Mouse (Mus musculus): ENCODE data around the gene Gm3250. TPM values are rescaled to one million over a fixed set of nuclear protein-coding genes. Genes with fewer than 3 reads are reported as not detected.
"Not testable (repeated sequence)": the region's sequence is repeated elsewhere in the genome, so short reads cannot be mapped to it uniquely, and the experiment has no call there.

Gene Gm3250
- total and polyA plus RNA-seq, 3 experiments, result not detected

DNA sequence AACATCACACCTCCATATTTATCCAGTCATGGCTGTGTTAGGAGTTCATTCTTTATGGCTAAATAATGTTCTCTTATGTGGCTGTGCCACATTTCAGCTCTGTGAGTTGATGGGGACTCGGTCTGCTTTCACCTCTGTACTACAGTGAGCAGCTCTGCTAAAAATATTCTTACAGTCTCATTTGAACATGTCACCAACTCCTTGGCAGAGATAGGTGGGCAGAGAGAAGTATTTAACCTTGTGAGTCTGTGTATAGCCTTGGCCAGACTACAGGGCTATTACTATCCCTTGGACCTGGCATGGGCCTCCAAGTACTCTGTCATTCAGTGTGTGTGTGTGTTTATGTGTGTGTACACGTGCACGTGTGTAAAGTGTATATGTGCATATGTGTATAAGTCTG lies 10.2 kb downstream of the Gm3250 start:
- H3K4me3 ChIP-seq (ENCODE audit: low read depth, low read length); H3K4me1 ChIP-seq (ENCODE audit: insufficient read depth, low read depth, low read length); H3K9me3 ChIP-seq (replicated peaks); ATAC-seq (ENCODE audit: extremely low read depth, insufficient number of reproducible peaks, low FRiP score, poor library complexity, severe bottlenecking); H3K27me3 ChIP-seq (ENCODE audit: insufficient read depth, low read length); DNase-seq (ENCODE audit: low spot score); H3K36me3 ChIP-seq (replicated peaks): not testable (repeated sequence)

DNA sequence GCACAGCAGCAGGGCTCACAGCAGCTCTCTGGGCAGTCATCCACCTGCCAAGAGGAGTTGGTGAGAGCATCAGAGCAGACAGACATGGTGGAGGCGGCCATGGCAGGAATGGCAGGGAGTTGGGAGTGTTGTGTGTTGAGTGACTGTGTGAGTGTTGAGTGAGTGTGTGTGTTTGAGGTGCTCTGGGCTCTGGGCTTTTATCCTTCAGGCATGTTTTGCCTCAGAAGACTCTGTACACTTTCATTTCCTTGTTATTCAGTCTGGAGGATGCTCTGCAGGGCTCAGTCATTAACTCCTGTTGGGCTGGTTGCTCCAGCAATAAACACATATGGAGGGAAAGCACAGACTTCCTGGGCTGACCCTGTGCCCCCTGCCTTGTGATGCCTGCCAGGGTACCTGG lies 11.1 kb downstream of the Gm3250 start, which contains the start of gene Gm3238:
TSS of gene Gm3238 (minus strand) at position 101 of the 400 bp plus-strand sequence.
- DNase-seq (ENCODE audit: low spot score); H3K4me3 ChIP-seq (ENCODE audit: low read depth, low read length); H3K4me1 ChIP-seq (ENCODE audit: insufficient read depth, low read depth, low read length); H3K27me3 ChIP-seq (ENCODE audit: insufficient read depth, low read length); H3K36me3 ChIP-seq (replicated peaks); H3K9me3 ChIP-seq (replicated peaks); ATAC-seq (ENCODE audit: extremely low read depth, insufficient number of reproducible peaks, low FRiP score, poor library complexity, severe bottlenecking): not testable (repeated sequence)

DNA sequence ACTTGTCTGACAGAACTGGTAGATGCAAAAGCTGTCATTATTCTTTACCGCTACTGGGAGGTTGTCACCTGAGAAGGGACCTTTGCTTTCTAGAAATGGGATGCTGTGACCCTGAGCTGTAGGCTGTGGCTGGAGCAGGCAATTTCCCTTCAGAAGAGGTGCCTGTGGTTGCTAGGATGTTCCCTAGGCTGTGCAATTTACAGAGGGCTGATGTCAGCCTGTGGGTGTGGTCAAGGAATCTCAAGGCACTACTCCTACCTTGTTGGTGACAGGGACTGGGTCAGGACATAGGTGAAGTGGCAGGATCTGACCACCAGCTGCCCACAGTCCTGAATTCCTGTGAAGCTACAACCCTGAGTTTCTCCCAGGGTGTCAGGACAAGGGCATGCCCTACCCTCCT lies 12.6 kb downstream of the Gm3250 start:
- ATAC-seq (ENCODE audit: extremely low read depth, insufficient number of reproducible peaks, low FRiP score, poor library complexity, severe bottlenecking) (no peak), DNase-seq (ENCODE audit: low spot score) (no peak)
- H3K27me3 ChIP-seq (ENCODE audit: insufficient read depth, low read length), result peaks cover 6% of the 10 kb centered on the region; the same call in 1 of the 2 replicates
- no peak for TF ChIP-seq GATA1 (IDR thresholded peaks at IDR 0.05; ENCODE audit: borderline replicate concordance, low read length)
- no peak for TF ChIP-seq CTCF (IDR thresholded peaks at IDR 0.05; ENCODE audit: low read depth, low read length)
- TF ChIP-seq TAL1 (conservative IDR thresholded peaks at IDR 0.05; ENCODE audit: low read depth, low read length), result no peak
- TF ChIP-seq POLR2AphosphoS5 (IDR thresholded peaks at IDR 0.05; ENCODE audit: insufficient replicate concordance, low read depth, low read length), result no peak
- no peak for TF ChIP-seq GATA2 (IDR thresholded peaks at IDR 0.05; ENCODE audit: borderline replicate concordance, low read depth, low read length)
- H3K36me3 ChIP-seq (replicated peaks), result no peaks in the 10 kb centered on the region
- H3K9me3 ChIP-seq (replicated peaks), result no peaks in the 10 kb centered on the region
- H3K4me1 ChIP-seq (ENCODE audit: insufficient read depth, low read depth, low read length), result no peaks in the 10 kb centered on the region
- no peak overlapping the region for H3K4me3 ChIP-seq (ENCODE audit: low read depth, low read length)

DNA sequence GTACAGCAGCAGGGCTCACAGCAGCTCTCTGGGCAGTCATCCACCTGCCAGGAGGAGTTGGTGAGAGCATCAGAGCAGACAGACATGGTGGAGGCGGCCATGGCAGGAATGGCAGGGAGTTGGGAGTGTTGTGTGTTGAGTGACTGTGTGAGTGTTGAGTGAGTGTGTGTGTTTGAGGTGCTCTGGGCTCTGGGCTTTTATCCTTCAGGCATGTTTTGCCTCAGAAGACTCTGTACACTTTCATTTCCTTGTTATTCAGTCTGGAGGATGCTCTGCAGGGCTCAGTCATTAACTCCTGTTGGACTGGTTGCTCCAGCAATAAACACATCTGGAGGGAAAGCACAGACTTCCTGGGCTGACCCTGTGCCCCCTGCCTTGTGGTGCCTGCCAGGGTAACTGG lies 22.8 kb downstream of the Gm3250 start, which contains the start of gene Gm3233:
TSS of gene Gm3233 (minus strand) at position 101 of the 400 bp plus-strand sequence.
- not testable (repeated sequence) for ATAC-seq (ENCODE audit: extremely low read depth, insufficient number of reproducible peaks, low FRiP score, poor library complexity, severe bottlenecking); H3K4me1 ChIP-seq (ENCODE audit: insufficient read depth, low read depth, low read length); H3K36me3 ChIP-seq (replicated peaks); H3K27me3 ChIP-seq (ENCODE audit: insufficient read depth, low read length); H3K4me3 ChIP-seq (ENCODE audit: low read depth, low read length); DNase-seq (ENCODE audit: low spot score); H3K9me3 ChIP-seq (replicated peaks)

DNA sequence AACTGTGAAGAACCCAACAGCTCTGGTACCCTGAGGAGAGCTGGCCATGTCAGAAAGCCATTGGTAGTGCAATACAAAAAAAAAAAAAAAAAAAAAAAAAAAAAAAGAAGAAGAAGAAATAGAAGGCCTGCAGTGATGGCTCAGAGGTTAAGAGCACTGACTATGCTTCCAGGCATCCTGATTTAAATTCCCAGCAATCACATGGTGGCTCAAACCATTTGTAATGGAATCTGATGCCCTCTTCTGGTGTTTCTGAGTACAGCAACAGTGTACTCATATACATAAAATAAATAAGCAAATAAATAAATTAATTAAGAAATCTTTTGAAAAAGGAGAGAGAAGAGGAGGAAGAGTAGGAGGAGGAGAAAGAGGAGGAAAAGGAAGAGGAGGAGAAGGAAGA lies 28.9 kb downstream of the Gm3250 start:
- H3K27me3 ChIP-seq (ENCODE audit: insufficient read depth, low read length), result peaks cover 7% of the 10 kb centered on the region; the same call in 1 of the 2 replicates
- ATAC-seq (ENCODE audit: extremely low read depth, insufficient number of reproducible peaks, low FRiP score, poor library complexity, severe bottlenecking) (no peak), DNase-seq (ENCODE audit: low spot score) (no peak)
- H3K36me3 ChIP-seq (replicated peaks), result no peaks in the 10 kb centered on the region
- H3K4me1 ChIP-seq (ENCODE audit: insufficient read depth, low read depth, low read length), result no peaks in the 10 kb centered on the region
- no peak for TF ChIP-seq TAL1 (conservative IDR thresholded peaks at IDR 0.05; ENCODE audit: low read depth, low read length)
- TF ChIP-seq POLR2AphosphoS5 (IDR thresholded peaks at IDR 0.05; ENCODE audit: insufficient replicate concordance, low read depth, low read length), result no peak
- TF ChIP-seq CTCF (IDR thresholded peaks at IDR 0.05; ENCODE audit: low read depth, low read length), result no peak
- TF ChIP-seq GATA1 (IDR thresholded peaks at IDR 0.05; ENCODE audit: borderline replicate concordance, low read length), result no peak
- TF ChIP-seq GATA2 (IDR thresholded peaks at IDR 0.05; ENCODE audit: borderline replicate concordance, low read depth, low read length), result no peak
- no peak overlapping the region for H3K4me3 ChIP-seq (ENCODE audit: low read depth, low read length)
- H3K9me3 ChIP-seq (replicated peaks), result no peaks in the 10 kb centered on the region

DNA sequence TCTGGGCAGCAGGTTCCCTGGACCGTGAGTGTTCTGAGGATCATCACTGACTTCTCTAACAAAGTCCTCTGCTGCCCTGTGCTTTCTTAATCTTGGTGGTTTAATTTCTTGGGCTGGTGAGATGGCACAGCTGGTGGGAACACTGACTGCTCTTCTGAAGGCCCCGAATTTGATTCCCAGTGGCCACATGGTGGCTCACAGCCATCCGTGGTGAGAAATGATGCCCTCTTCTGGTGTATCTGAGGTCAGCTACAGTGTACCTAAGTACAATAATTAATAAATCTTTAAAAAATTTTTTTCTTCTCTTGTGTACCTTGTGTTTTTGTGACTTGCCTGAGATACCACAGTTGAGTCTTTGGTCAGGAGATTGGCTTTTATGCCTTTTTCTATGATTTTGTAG lies 30.0 kb downstream of the Gm3250 start:
- not testable (repeated sequence) for DNase-seq (ENCODE audit: low spot score); H3K9me3 ChIP-seq (replicated peaks); H3K4me1 ChIP-seq (ENCODE audit: insufficient read depth, low read depth, low read length); H3K4me3 ChIP-seq (ENCODE audit: low read depth, low read length); ATAC-seq (ENCODE audit: extremely low read depth, insufficient number of reproducible peaks, low FRiP score, poor library complexity, severe bottlenecking); H3K36me3 ChIP-seq (replicated peaks); H3K27me3 ChIP-seq (ENCODE audit: insufficient read depth, low read length)

DNA sequence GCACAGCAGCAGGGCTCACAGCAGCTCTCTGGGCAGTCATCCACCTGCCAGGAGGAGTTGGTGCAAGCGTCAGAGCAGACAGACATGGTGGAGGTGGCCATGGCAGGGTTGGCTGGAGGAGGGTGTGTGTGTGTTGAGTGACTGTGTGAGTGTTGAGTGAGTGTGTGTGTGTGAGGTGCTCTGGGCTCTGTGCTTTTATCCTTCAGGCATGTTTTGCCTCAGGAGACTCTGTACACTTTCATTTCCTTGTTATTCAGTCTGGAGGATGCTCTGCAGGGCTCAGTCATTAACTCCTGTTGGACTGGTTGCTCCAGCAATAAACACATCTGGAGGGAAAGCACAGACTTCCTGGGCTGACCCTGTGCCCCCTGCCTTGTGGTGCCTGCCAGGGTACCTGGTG lies 31.1 kb downstream of the Gm3250 start, which contains the start of gene Gm9736:
TSS of gene Gm9736 (minus strand) at position 101 of the 400 bp plus-strand sequence.
- not testable (repeated sequence) for H3K4me1 ChIP-seq (ENCODE audit: insufficient read depth, low read depth, low read length); H3K27me3 ChIP-seq (ENCODE audit: insufficient read depth, low read length); H3K36me3 ChIP-seq (replicated peaks); DNase-seq (ENCODE audit: low spot score); H3K9me3 ChIP-seq (replicated peaks); ATAC-seq (ENCODE audit: extremely low read depth, insufficient number of reproducible peaks, low FRiP score, poor library complexity, severe bottlenecking); H3K4me3 ChIP-seq (ENCODE audit: low read depth, low read length)

DNA sequence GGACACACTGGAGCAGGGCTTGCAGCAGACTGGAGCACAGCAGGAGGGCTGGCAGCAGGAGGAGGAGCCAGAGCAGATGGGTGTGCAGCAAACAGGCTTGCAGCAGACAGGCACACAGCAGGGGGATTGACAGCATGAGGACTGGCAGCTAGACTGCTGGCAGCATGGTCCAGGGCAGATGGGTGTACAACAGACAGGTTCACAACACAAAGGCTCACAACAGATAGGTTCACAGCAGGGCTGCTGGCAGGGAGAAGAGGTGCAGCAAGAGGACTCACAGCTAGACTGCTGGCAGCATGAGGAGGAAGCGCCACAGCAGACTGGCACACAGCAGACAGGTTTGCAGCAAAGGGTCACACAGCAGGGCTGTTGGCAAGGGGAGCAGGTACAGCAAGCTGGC lies 31.7 kb downstream of the Gm3250 start:
- ATAC-seq (ENCODE audit: extremely low read depth, insufficient number of reproducible peaks, low FRiP score, poor library complexity, severe bottlenecking); H3K4me3 ChIP-seq (ENCODE audit: low read depth, low read length): not testable (repeated sequence)

DNA sequence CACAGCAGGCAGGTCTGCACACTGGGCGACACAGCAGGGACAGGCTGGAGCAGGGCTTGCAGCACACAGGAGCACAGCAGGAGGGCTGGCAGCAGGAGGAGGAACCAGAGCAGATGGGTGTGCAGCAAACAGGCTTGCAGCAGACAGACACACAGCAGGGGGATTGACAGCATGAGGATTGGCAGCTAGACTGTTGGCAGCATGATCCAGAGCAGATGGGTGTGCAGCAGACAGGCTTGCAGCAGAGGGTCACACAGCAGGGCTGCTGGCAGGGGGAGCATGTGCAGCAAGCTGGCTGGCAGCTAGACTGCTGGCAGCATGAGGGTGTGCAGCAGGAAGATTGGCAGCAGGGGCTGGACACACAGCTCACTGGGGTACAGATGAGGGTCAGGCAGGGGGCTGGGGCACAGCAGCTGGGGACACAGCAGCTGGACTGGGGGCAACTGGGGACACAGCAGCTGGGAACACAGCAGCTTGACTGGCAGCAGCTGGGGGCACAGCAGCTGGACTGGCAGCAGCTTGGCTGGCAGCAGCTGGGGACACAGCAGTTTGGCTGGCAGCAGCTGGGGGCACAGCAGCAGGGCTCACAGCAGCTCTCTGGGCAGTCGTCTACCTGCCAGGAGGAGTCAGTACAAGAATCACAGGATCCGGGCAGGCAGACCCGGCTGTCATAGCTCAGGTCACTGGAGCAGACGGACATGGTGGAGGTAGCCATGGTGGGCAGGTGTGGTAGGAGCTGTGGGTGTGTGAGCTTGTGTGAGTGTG lies 40.2 kb downstream of the Gm3250 start, which contains the start of gene Gm18596:
TSS of gene Gm18596 (minus strand) at position 715 of the 765 bp plus-strand sequence.
- ATAC-seq (ENCODE audit: extremely low read depth, insufficient number of reproducible peaks, low FRiP score, poor library complexity, severe bottlenecking), result not testable (repeated sequence)

More for the DNA sequence above, 31.7 kb downstream of the Gm3250 start:
- H3K9me3 ChIP-seq (replicated peaks); H3K36me3 ChIP-seq (replicated peaks); H3K27me3 ChIP-seq (ENCODE audit: insufficient read depth, low read length); H3K4me1 ChIP-seq (ENCODE audit: insufficient read depth, low read depth, low read length); DNase-seq (ENCODE audit: low spot score): not testable (repeated sequence)

More for the DNA sequence above, 40.2 kb downstream of the Gm3250 start, which contains the start of gene Gm18596:
- H3K36me3 ChIP-seq (replicated peaks); H3K4me1 ChIP-seq (ENCODE audit: insufficient read depth, low read depth, low read length); H3K27me3 ChIP-seq (ENCODE audit: insufficient read depth, low read length); DNase-seq (ENCODE audit: low spot score); H3K4me3 ChIP-seq (ENCODE audit: low read depth, low read length); H3K9me3 ChIP-seq (replicated peaks): not testable (repeated sequence)
